Mouse (Mus musculus) gastrocnemius, adult 2 months (tissue): ENCODE measurements at regions not wholly inside any gene's neighbourhood (a gene's known extent, or its start where the extent isn't known, plus 50 kb on each side); places are given as distances from the start of the nearest gene placed in this dataset.

ENCODE experiments used
- DNase-seq: peaks from one replicate; pipeline ENCODE4 v3.0.0; 2022
- H3K27ac ChIP-seq: fragments of 200-600 bp; 2 replicates; pipeline ENCODE4 v1.8.1; 2022; ENCODE audit warnings: mild to moderate bottlenecking
- H3K4me3 ChIP-seq: fragments of 200-600 bp; 2 replicates; pipeline ENCODE4 v1.8.1; 2022; ENCODE audit warnings: mild to moderate bottlenecking, moderate library complexity
- CTCF ChIP-seq: fragments of 200-600 bp; IDR thresholded peaks from 2 replicates; pipeline ENCODE4 v1.8.1; 2022; ENCODE audit warnings: antibody characterized with exemption, mild to moderate bottlenecking, moderate library complexity
- intact Hi-C: fragments of 180-260 bp; cut with DNase I; formaldehyde crosslinking; loops from one replicate; pipeline ENCODE4 v1.15.1; 2025

DNA sequence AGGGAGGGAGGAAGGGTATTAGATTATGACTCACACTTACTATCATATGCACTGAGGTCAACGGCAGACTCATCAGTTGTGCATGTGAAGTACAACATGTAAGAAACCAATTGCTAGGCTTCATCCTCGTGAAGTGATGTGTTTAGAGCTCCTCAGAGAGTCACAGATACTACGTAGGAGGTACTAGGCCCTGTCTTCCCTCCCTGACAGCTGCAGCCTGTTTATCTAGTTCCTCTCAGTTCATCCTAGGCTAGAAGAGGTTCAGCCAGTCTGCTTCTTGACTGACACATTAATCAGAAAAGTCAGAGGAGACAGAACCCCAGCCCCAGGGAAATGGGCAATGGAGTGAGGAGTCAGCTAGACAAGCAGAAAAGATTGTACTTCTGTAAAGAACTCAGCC lies 180.1 kb upstream of the Eya4 start:
- no peak for TF ChIP-seq CTCF
- DNase-seq, result no peak
- no peak overlapping the region for H3K4me3 ChIP-seq
- H3K27ac ChIP-seq, result no peak overlapping the region
- intact Hi-C loops, result no loop called here

- no peak for DNase-seq
- intact Hi-C loops, result no loop called here
- TF ChIP-seq CTCF, result no peak
- no peak overlapping the region for H3K27ac ChIP-seq
- H3K4me3 ChIP-seq, result no peak overlapping the region
Measured at GRCm38 (mm10) chr10:23526796-23527195, 176.2 kb upstream of the Eya4 start.

GRCm38 (mm10) chr10:23522664-23523063 lies 172.1 kb upstream of the Eya4 start:
- intact Hi-C loops, result no loop called here
- H3K4me3 ChIP-seq, result no peak overlapping the region
- H3K27ac ChIP-seq, result no peak overlapping the region
- no peak for DNase-seq
- no peak for TF ChIP-seq CTCF

DNA sequence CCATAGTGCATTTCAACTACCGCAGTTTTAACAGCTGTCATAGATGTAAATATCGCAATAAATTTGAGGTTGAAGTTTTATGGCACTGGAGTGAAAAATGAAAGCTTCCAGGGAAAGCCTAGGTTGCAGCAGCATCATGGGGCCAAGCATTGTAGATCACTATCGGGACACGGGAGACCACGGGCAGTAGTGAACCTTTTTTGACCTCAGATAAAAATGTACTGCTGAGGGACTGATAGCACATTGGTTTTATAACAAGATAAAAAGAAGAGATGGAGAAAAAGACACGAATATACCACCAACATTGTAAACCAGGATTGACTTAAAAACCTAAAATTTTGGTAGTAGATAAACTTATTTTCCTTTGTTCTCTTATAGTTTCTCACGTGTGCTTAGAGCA lies 143.1 kb upstream of the Eya4 start:
- Histone ChIP-seq H3K27ac (no peak overlapping the region), H3K4me3 (no peak overlapping the region)
- no peak for DNase-seq
- no peak for TF ChIP-seq CTCF
- intact Hi-C loops, result no loop called here

DNA sequence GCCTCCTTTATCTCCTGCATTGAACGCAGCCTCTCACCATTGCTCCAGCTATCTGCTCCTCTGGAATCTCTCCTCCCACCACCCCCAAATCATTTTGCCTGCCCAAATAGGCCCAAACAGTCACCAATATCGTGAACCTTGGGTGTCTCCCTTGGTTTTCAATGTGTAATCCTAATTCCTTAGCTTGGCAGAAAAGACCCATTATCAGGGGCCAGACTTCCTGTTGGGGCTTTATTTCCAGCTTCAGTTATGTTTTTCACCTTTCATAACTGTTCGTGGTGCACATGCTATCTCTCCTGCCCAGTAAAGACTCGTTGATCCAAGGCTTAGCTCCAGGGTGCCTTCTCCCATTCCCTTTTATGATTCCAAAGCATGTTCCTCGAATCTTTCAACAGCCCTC lies 142.4 kb upstream of the Eya4 start:
- TF ChIP-seq CTCF, result no peak
- intact Hi-C loops, result no loop called here
- no peak for DNase-seq
- Histone ChIP-seq H3K4me3 (no peak overlapping the region), H3K27ac (no peak overlapping the region)

GRCm38 (mm10) chr10:23488996-23489395 lies 138.4 kb upstream of the Eya4 start:
- Histone ChIP-seq H3K4me3 (no peak overlapping the region), H3K27ac (no peak overlapping the region)
- no peak for TF ChIP-seq CTCF
- DNase-seq, result no peak
- intact Hi-C loops, result no loop called here

DNA sequence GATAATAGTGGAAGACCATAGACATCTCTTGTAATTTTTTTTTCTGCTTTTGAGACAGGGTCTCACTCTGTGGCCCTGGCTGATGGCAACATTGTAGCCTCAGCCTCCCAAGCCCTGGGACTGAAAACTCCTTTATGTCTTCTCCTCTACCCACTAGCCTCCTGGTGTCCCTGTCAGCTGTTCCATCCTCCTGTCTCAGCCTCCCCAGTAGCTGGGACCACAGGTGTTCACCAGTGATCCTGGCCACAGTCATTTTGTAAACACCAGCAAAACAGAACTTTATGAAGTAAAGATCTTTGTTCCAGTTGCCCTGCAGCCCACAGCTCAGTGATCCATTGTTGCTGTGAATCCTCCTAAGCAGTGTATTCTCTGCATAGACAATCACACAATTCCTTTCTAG lies 129.9 kb upstream of the Eya4 start:
- Histone ChIP-seq H3K4me3 (no peak overlapping the region), H3K27ac (no peak overlapping the region)
- intact Hi-C loops, result no loop called here
- no peak for TF ChIP-seq CTCF
- no peak for DNase-seq

DNA sequence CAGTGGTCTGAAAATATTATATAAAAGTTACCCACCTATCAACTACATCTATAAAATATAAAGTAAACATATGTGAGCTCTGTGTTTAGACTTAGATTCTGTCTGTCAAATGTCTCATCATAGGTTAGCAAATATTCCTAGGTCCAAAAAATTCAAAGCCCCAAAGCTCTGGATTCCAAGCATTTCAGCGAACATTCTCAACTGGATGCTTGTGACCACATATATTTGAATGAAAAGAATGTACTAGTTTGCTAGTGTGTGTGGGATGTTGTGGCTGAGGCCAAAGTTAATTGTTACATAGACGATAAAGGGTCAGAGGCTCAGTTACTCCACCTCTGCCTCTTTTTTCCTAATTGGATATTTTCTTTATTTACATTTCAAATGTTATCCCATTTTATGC lies 128.3 kb upstream of the Eya4 start:
- DNase-seq, result no peak
- intact Hi-C loops, result no loop called here
- H3K27ac ChIP-seq, result no peak overlapping the region

GRCm38 (mm10) chr10:23477104-23477503 lies 126.5 kb upstream of the Eya4 start:
- intact Hi-C loops, result no loop called here
- H3K4me3 ChIP-seq, result no peak overlapping the region
- H3K27ac ChIP-seq, result no peak overlapping the region
- no peak for TF ChIP-seq CTCF
- no peak for DNase-seq

More for the DNA sequence above, 128.3 kb upstream of the Eya4 start:
- TF ChIP-seq CTCF, result no peak
- no peak overlapping the region for H3K4me3 ChIP-seq

DNA sequence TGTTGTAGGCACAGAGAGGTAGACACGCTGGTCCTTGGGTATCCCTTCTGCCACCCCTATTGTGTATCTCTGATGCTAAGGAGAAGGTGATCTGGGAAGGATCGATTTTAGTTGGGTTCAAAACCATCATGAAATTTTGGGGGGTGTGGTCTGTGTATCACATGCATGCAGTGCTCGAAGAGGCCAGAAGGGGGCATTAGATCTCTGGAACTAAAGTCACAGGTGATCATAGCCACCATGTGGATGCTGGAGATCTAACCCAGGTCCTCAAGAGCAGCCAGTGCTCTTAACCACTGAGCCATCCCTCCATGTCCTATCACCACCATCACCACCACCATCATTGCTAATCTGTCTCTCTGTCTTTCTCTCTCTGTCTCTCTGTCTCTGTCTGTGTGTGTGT lies 100.4 kb upstream of the Eya4 start:
- no peak for DNase-seq
- peak; percentile 32 for TF ChIP-seq CTCF
- intact Hi-C loops, result no loop called here
- H3K4me3 ChIP-seq, result no peak overlapping the region
- H3K27ac ChIP-seq, result peak overlapping the region; percentile 80; the same call in 1 of the 2 replicates

DNA sequence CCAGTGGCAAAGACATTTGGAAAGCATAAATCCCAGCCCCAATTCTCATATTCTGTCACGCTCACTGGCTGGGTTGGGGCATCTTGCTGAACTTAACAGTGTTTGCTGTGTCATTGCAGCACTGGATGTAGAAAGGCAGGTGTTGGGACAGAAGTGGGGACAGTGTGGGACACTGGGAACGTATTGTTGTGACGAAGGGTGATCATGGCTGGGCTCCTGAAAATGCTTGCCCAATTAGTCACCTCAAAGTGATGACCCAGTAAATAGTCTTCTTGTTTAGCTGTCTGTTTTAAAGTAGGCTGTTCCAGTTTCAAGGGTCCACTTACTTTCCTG lies 100.0 kb upstream of the Eya4 start:
- no peak for TF ChIP-seq CTCF
- Histone ChIP-seq H3K4me3 (peak overlapping the region; percentile 57; the same call in 1 of the 2 replicates), H3K27ac (peak overlapping the region; percentile 80)
- intact Hi-C loops, result no loop called here
- no peak for DNase-seq

- intact Hi-C loops, result no loop called here
- peak; percentile 59 for DNase-seq
- peak overlapping the region; percentile 57 for H3K4me3 ChIP-seq
- H3K27ac ChIP-seq, result peak overlapping the region; percentile 80
- TF ChIP-seq CTCF, result no peak
Measured at GRCm38 (mm10) chr10:23449860-23450646, 99.5 kb upstream of the Eya4 start.

- Histone ChIP-seq H3K4me3 (peak overlapping the region; percentile 57), H3K27ac (peak overlapping the region; percentile 80)
- intact Hi-C loops, result no loop called here
- TF ChIP-seq CTCF, result no peak
- no peak for DNase-seq
Measured at GRCm38 (mm10) chr10:23448976-23449859, 98.6 kb upstream of the Eya4 start.
